Mouse (Mus musculus) embryonic facial prominence, embryonic 15.5 days (tissue): ENCODE results near the gene Flrt1. TPM values are rescaled to one million over a fixed set of nuclear protein-coding genes. Genes with fewer than 3 reads are reported as not detected.

Experiments
- ATAC-seq: fragments of 200-750 bp; cut with Nextera tagmentation; 2 replicates; pipeline ENCODE4 v1.8.0; 2017; ENCODE audit warnings: low read depth, moderate TSS enrichment; ENCODE audit not compliant: insufficient number of reproducible peaks, low FRiP score, low TSS enrichment
- H3K27ac ChIP-seq: fragments of 300-500 bp; sonication (generic); replicated peaks from 2 replicates; pipeline ENCODE4 v1.5.1; 2015; ENCODE audit warnings: mild to moderate bottlenecking, inconsistent platforms
- H3K27me3 ChIP-seq: fragments of 300-500 bp; sonication (generic); 2 replicates; pipeline ENCODE4 v1.6.1; 2015; ENCODE audit warnings: inconsistent platforms
- H3K36me3 ChIP-seq: fragments of 300-500 bp; sonication (generic); 2 replicates; pipeline ENCODE4 v1.6.1; 2015; ENCODE audit warnings: mild to moderate bottlenecking, inconsistent platforms
- H3K4me1 ChIP-seq: fragments of 300-500 bp; sonication (generic); 2 replicates; pipeline ENCODE4 v1.6.1; 2015; ENCODE audit warnings: inconsistent platforms
- H3K4me2 ChIP-seq: fragments of 300-500 bp; sonication (generic); replicated peaks from 2 replicates; pipeline ENCODE4 v1.6.1; 2015; ENCODE audit warnings: mild to moderate bottlenecking, inconsistent platforms
- H3K4me3 ChIP-seq: fragments of 300-500 bp; sonication (generic); replicated peaks from 2 replicates; pipeline ENCODE4 v1.5.1; 2015; ENCODE audit warnings: mild to moderate bottlenecking, inconsistent platforms
- H3K9ac ChIP-seq: fragments of 300-500 bp; sonication (generic); 2 replicates; pipeline ENCODE4 v1.6.1; 2015; ENCODE audit warnings: inconsistent platforms
- H3K9me3 ChIP-seq: fragments of 300-500 bp; sonication (generic); replicated peaks from 2 replicates; pipeline ENCODE4 v1.6.1; 2016; ENCODE audit warnings: inconsistent platforms
- WGBS: fragments of 180-500 bp; shearing (Covaris S2); methylation state at CpG from one replicate; pipeline ENCODE4 v1.1.7; 2015; 5-methylcytosine and 5-hydroxymethylcytosine counted together
- polyA plus RNA-seq: library from polyadenylated mRNA; unstranded; fragments of >200 nt; fragmentation: Nextera tagmentation; extraction: Ambion mirVana; gene quantifications from 2 replicates; pipeline ENCODE4 v1.2.1, GENCODE M21; 2015

The Flrt1 gene
- polyA plus RNA-seq, result 13.5 and 19.2 TPM in 2 replicates

DNA sequence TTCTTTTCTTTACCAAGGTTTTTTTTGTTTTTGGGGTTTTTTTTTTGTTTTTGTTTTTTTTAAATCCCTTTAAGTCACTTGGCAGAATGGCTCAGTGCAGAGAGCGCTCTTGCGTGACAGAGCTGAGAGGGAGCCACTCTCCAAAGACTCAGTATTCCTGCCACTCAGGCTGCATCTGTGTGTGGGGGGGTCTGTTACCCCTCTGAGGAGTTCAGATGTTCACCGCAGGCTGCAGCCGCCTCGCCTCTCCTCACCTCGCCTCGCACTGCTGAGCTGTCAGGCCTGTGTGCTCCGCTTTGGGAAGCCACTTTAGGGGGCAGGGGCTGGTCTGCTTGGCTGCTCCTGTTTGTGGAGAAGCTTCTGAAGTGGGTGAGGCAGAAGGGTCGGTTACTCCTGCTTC lies at the start of gene Flrt1:
Gene Flrt1, minus strand, starts transcription at position 186 of the 400 bp plus-strand sequence.
- Histone ChIP-seq H3K4me1 (peaks cover 49% of the 10 kb centered on the region), H3K9me3 (no peaks in the 10 kb centered on the region), H3K9ac (no peak within 1 kb of the TSS), H3K27ac (peak within 1 kb of the TSS; percentile 44; the same call in 1 of the 2 replicates), H3K36me3 (no peaks in the 10 kb centered on the region), H3K4me3 (no peak within 1 kb of the TSS), H3K4me2 (no peak within 1 kb of the TSS), H3K27me3 (no peaks in the 10 kb centered on the region)
- ATAC-seq, result no peak
- WGBS, result 42% methylated on average over 9 of the region's 9 CpGs

DNA sequence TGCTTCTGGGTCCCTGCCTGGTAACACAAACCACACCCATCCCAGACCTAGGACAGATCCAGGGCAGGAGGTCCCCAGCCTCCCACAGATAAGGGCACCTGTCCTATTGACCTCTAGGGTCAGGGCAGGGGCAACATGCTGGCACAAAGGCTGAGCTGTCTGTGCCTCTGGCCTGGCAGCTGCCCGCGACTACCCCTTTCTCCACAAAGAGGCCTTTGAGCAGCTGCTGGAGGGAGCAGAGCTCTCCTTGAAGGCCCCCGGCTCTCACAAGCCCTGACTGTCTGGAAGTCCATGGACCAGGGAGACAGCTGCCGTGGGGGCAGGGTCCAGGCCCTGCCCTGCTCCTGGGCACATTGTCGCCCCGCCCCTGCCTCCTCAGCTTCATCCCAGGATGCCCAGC lies 49.7 kb upstream of the Flrt1 start:
- ATAC-seq, result peak; percentile 62
- H3K4me1 ChIP-seq, result peaks cover 86% of the 10 kb centered on the region
- H3K9me3 ChIP-seq, result no peaks in the 10 kb centered on the region
- no peaks in the 10 kb centered on the region for H3K27me3 ChIP-seq
- H3K4me2 ChIP-seq, result no peak overlapping the region
- H3K27ac ChIP-seq, result peak overlapping the region; percentile 35
- WGBS, result 49% methylated on average over 6 of the region's 6 CpGs
- no peak overlapping the region for H3K9ac ChIP-seq
- no peaks in the 10 kb centered on the region for H3K36me3 ChIP-seq
- H3K4me3 ChIP-seq, result no peak overlapping the region

DNA sequence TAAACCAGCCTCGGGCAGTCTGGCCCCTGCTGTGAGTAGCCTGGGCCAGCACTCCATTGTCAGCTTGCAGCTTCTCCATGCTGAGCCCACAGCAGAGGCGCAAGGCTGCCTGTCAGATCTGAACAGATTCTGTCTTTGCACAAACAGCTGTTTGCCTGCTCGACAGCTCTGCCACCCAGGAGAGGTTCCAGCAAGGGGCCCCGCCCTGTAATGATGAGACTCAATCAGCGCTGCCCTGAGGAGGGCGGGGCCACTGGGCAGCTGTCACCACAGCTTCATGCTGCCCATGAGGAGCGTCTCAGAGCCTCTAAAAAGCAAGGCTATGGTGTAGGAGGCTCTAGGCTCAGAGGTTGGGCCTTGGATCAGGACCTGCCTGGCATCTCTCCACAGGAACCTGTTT lies 47.7 kb upstream of the Flrt1 start:
- Histone ChIP-seq H3K4me1 (peaks cover 96% of the 10 kb centered on the region), H3K4me2 (no peak overlapping the region; the same call in 1 of the 2 replicates), H3K9ac (no peak overlapping the region), H3K27ac (peak overlapping the region; percentile 63), H3K4me3 (no peak overlapping the region), H3K9me3 (no peaks in the 10 kb centered on the region), H3K36me3 (no peaks in the 10 kb centered on the region), H3K27me3 (no peaks in the 10 kb centered on the region)
- 10% methylated on average over 7 of the region's 7 CpGs for WGBS
- peak; percentile 69 for ATAC-seq

DNA sequence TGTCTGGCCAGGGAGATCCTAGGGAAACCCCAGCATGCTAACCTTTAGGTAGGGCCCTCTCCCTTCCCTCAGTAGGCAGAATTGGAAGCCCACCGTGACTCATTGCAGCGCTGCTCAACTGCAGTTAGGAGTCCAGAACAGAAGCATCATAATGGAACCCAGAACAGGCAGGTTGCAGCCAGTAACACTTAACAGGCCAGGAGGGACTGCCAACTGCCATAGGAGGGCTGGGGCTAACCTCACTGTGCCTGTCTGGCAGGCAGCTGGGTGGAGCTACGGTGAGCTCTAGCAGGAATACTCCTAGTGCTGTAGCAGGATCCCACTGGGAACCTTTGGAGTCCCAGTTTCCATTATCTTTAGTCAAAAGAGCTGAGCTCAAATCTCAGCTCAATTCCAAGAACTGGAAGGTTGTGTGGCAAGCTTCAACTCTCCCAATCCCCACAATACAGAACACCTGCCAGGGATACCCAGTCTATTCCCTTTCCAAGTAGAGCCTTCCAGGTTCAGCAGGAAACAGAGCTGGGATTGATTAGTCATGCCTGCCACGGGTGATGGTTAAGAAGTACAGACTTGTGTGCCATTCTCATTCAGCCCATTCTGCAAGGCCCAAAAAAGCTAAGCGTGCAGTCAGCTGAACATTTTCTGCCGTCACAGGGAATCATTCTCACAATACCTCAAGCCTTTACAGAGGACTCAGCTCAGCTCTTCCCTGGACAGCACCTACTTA lies 46.6 kb upstream of the Flrt1 start:
- no peaks in the 10 kb centered on the region for H3K36me3 ChIP-seq
- H3K9ac ChIP-seq, result no peak overlapping the region
- H3K4me2 ChIP-seq, result no peak overlapping the region
- H3K4me3 ChIP-seq, result no peak overlapping the region
- no peaks in the 10 kb centered on the region for H3K9me3 ChIP-seq
- no peak for ATAC-seq
- H3K27ac ChIP-seq, result peak overlapping the region; percentile 63; the same call in 1 of the 2 replicates
- peaks cover 96% of the 10 kb centered on the region for H3K4me1 ChIP-seq
- WGBS, result 55% methylated on average over 6 of the region's 6 CpGs
- H3K27me3 ChIP-seq, result no peaks in the 10 kb centered on the region

DNA sequence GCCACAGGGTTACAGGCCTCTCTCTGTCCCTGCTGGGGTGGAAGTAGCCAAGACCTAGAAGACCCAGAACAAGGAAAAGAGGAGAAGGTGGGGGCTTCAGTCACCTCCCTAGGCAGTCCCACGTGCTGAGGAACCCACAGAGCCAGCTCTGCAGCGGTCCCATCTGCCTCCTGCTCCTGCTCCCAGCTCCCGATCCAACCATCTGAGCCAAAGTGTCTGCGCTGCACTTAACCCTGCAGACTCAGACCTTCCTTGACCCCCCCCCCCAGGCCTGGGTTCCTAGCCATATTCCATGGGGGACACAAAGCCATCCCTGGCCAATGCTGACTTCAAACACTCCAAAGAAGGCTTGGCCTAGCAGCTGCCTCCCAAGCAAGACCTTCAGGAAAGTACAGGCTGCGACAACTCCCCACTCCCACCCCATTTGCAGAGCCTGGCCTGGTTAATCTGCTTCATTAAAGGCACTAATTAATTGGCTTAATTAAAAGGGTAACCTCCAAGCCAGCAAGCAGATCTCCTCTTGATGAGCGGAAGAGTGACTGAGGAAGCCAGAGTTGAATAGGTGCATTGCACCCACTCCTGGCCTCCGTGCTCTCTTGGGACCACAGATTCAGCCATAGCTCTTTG lies 45.9 kb upstream of the Flrt1 start:
- 79% methylated on average over 7 of the region's 7 CpGs for WGBS
- H3K4me3 ChIP-seq, result no peak overlapping the region
- H3K4me2 ChIP-seq, result no peak overlapping the region
- H3K27ac ChIP-seq, result no peak overlapping the region
- no peak overlapping the region for H3K9ac ChIP-seq
- H3K9me3 ChIP-seq, result no peaks in the 10 kb centered on the region
- H3K27me3 ChIP-seq, result no peaks in the 10 kb centered on the region
- peaks cover 89% of the 10 kb centered on the region for H3K4me1 ChIP-seq
- no peak for ATAC-seq
- no peaks in the 10 kb centered on the region for H3K36me3 ChIP-seq

DNA sequence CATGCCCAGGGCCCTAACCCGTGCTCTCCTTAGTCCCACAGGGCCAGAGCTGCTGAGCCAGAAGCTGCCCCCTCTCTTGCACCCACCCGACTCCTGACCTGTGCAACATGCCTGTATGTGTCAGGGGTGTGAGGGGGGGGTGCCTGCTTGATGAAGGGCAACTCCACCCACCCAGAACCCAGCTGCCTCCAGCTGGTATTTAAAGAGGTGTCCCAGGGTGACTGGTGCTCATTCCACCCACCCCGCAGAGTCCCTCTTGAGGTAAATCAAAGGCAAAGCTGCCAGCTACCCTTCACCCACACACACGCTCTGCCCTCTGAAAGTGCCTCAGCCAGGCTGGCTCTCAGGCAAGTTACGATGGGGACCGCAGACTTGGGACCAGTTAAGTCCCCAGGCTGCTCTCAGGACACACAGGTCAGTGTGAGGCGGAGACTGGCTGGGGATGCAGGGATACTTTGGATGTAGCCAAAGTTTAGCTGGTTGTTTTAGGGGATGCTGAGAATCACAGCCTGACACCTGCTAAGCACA lies 43.7 kb upstream of the Flrt1 start:
- no peak for ATAC-seq
- H3K9ac ChIP-seq, result no peak overlapping the region
- H3K4me3 ChIP-seq, result no peak overlapping the region
- no peaks in the 10 kb centered on the region for H3K36me3 ChIP-seq
- peaks cover 77% of the 10 kb centered on the region for H3K4me1 ChIP-seq
- no peak overlapping the region; the same call in 1 of the 2 replicates for H3K27ac ChIP-seq
- H3K27me3 ChIP-seq, result peaks cover 15% of the 10 kb centered on the region
- WGBS, result 73% methylated on average over 7 of the region's 7 CpGs
- no peaks in the 10 kb centered on the region for H3K9me3 ChIP-seq
- H3K4me2 ChIP-seq, result no peak overlapping the region

DNA sequence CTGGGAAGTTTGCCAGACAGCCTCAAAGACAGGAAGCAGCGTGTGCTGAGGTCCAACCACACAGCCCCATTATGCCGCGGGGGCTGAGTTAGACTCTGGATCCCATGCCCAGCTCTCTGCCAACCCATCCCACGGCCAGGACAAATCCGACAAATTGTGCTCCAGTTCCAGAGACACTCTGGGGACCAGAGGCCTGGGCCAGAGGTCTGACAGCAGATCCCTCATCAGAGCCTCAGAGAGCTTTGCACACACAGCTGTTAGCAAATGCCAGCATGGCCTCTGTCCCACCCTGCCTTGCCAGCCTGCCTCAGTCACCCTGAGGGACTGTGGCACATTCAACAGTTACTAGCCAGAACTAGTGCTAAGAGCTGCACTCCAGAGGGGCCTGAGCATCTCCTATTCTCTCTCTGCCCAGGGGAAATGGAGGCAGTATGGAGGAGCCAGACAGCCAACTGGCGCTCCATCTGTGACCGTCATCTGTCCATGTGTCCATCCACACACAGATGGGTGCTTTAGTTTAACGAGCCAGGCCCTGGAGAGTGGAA lies 43.1 kb upstream of the Flrt1 start:
- Histone ChIP-seq H3K4me2 (no peak overlapping the region), H3K27me3 (peaks cover 15% of the 10 kb centered on the region), H3K27ac (no peak overlapping the region; the same call in 1 of the 2 replicates), H3K9me3 (no peaks in the 10 kb centered on the region), H3K9ac (no peak overlapping the region), H3K36me3 (no peaks in the 10 kb centered on the region), H3K4me1 (peaks cover 77% of the 10 kb centered on the region), H3K4me3 (no peak overlapping the region)
- ATAC-seq, result no peak
- WGBS, result 42% methylated on average over 8 of the region's 8 CpGs

DNA sequence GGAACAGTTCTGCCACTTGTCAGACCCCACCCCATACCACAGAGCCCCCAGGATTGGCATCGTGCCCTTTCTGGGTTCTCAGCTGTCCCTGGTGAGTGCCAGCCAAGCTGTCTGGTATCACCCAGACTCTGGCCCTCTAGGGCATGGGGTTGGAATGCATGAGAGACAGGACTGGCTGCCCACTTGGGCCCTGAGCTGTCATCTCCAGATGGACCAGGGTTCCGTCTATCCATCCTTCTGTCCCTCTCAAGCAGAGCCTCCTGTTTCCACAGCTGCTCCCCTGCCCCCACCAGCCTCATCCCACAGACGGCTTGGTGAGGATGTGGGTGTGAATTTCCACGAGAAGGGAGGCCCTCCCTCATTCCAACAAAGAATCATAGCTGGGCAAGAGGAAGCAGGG lies 42.6 kb upstream of the Flrt1 start:
- H3K4me3 ChIP-seq, result no peak overlapping the region
- no peak overlapping the region for H3K9ac ChIP-seq
- H3K4me2 ChIP-seq, result no peak overlapping the region
- ATAC-seq, result no peak
- peaks cover 15% of the 10 kb centered on the region for H3K27me3 ChIP-seq
- H3K27ac ChIP-seq, result no peak overlapping the region
- no peaks in the 10 kb centered on the region for H3K9me3 ChIP-seq
- WGBS, result 21% methylated on average over 4 of the region's 4 CpGs
- H3K4me1 ChIP-seq, result peaks cover 77% of the 10 kb centered on the region
- no peaks in the 10 kb centered on the region for H3K36me3 ChIP-seq

DNA sequence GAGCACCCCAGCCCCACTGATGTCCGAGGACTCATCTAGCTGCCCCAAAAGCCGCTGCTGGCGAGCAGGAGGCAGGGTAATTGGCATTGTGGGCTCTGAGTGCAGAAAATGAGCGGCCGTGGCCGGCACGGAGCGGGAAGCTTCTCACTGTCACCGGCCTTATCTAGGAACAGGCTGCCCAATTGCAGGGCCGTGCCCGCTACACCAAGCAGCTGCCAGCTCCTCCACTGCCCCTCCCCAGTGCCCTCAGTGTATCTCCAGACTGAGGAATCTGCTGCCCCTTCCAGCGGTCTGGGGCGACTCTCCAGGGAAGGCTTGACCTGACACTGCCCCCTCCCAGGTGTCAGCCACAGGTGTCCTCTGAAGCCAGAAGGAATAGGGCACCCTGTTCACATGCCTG lies 40.8 kb upstream of the Flrt1 start:
- ATAC-seq, result no peak
- no peak overlapping the region for H3K9ac ChIP-seq
- H3K27ac ChIP-seq, result no peak overlapping the region
- peaks cover 15% of the 10 kb centered on the region for H3K27me3 ChIP-seq
- H3K36me3 ChIP-seq, result no peaks in the 10 kb centered on the region
- WGBS, result 72% methylated on average over 13 of the region's 13 CpGs
- peaks cover 77% of the 10 kb centered on the region for H3K4me1 ChIP-seq
- no peak overlapping the region for H3K4me3 ChIP-seq
- no peaks in the 10 kb centered on the region for H3K9me3 ChIP-seq
- no peak overlapping the region for H3K4me2 ChIP-seq

DNA sequence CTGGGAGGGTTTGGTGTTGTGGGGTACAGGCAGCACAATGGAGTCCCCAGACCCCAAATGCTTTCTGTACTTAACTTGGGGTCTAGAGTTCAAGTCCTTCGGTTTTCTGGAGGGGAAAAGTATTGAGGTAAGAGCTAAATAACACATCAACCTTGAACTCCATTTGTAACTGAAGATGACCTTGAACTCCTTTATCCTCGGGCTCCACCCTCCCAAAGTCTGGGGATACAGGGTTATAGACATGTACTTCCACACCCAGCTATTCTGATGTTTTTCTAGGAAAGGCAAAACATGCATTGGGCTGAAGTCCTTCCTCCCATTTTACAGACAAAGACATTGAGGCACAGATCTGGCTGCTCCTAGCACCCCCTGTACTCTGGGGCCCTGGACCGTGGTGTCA lies 38.9 kb upstream of the Flrt1 start:
- Histone ChIP-seq H3K9me3 (no peaks in the 10 kb centered on the region), H3K4me3 (no peak overlapping the region), H3K4me2 (peak overlapping the region; percentile 53; the same call in 1 of the 2 replicates), H3K27ac (no peak overlapping the region), H3K4me1 (peaks cover 76% of the 10 kb centered on the region), H3K27me3 (peaks cover 15% of the 10 kb centered on the region), H3K9ac (no peak overlapping the region), H3K36me3 (no peaks in the 10 kb centered on the region)
- 69% methylated on average over 3 of the region's 3 CpGs for WGBS
- no peak for ATAC-seq

DNA sequence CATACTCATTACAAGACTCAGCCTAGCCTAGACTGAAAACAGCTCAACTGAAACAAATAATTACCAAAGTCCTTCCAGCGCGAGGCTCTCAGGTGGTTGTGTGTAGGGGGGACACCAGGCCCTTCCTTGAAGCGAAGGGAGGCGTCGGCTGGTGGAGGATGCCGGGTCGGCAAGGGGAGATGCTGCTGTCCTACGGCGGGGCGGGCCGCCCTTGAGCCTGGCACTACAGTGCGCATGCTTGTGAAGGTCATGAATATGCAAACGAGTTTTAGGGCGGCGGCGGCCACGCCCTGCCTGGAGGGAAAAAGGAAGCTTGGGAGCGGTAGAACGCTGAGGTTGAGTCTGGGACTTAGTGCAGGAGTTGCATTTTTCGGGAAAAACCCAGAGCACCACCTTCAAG lies 38.3 kb upstream of the Flrt1 start:
- no peaks in the 10 kb centered on the region for H3K9me3 ChIP-seq
- H3K36me3 ChIP-seq, result no peaks in the 10 kb centered on the region
- no peak overlapping the region for H3K9ac ChIP-seq
- H3K4me2 ChIP-seq, result peak overlapping the region; percentile 53
- WGBS, result under 1% methylated on average over 20 of the region's 20 CpGs
- H3K4me3 ChIP-seq, result peak overlapping the region; percentile 32
- H3K27me3 ChIP-seq, result peaks cover 15% of the 10 kb centered on the region
- ATAC-seq, result 0 out of 2 replicates have a peak, but pooled peaks have one; percentile 18
- 0 out of 2 replicates have a peak overlapping the region, but pooled peaks have one; percentile 28 for H3K27ac ChIP-seq
- H3K4me1 ChIP-seq, result peaks cover 76% of the 10 kb centered on the region
